Mouse (Mus musculus): ENCODE measurements at regions not wholly inside any gene's neighbourhood (a gene's known extent, or its start where the extent isn't known, plus 50 kb on each side); places are given as distances from the start of the nearest gene placed in this dataset.

DNA sequence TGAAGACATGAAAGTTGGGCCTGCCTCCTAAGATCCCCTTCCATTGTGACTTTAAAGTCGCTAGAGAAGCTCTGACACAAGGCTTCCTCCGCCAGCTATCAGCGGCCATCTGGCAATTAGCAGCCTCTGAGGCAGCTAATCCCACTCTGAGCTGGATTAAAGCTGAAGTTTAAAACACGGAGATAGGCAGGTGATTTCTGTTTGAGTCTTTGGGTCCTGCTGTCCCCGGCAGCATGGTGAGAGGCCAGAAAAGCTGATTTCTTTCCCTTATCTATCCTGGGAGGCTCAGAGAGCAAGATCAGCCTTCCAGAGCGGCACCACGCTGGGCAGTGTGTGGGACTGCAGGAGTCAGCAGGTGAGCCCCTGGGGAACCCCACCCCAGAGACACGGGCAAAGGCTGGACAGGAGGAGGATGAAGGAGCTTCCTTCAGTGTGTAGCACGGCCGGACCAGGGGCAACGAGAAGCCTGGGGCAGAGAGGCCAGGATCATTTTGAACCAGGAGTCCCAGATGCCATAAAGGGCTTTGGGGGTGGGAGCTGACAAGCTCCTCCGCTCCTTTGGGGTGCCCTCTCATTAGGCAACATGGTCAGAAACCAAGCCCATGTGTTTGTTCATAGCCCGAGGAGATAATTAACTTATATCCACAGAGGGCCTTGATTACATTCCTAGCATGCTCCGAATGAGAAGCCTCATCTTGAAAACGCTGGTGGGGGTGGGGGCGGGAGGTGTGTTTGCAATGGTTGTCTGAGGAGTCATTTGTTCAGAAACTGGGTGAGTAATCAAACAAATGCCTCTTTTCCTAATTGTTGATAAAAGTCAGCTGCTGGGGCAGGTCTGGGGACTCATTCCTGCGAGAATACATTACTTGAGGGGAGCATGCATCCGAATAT, 432.8 kb upstream of the Klhl29 start:
- Histone ChIP-seq H3K27ac (replicated peaks) (no peak overlapping the region), H3K9ac (no peak overlapping the region), H3K4me3 (replicated peaks) (no peak overlapping the region), H3K4me1 (0 out of 2 replicates have a peak, but pooled peaks cover 3% of the 10 kb centered on the region), H3K27me3 (no peaks in the 10 kb centered on the region), H3K9me3 (replicated peaks) (no peaks in the 10 kb centered on the region), H3K4me2 (replicated peaks) (no peak overlapping the region), H3K36me3 (no peaks in the 10 kb centered on the region)
- no peak for ATAC-seq (ENCODE audit: insufficient number of reproducible peaks, low FRiP score, low TSS enrichment, low read depth)
- 21% methylated on average over 18 of the region's 18 CpGs for WGBS

DNA sequence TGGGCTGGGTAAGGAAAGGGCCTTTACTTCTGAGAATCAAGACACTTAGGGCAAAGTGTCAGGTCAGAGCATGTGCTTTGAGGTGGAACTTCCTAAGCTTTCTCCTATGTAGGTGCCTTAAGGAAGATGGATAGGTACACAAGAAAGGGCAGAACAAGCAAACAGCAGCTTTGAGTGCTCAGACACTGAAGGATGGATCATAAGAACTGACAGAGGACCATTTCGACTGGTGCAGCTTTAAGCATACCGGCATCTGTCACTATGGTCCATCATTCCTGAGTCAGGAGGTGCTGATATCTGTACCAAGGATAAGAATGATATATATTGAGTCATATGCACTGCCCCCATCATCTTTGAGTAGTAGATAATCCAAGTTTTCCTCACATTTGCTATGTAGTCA, 430.2 kb upstream of the Klhl29 start:
- Histone ChIP-seq H3K27ac (replicated peaks) (no peak overlapping the region), H3K9me3 (replicated peaks) (no peaks in the 10 kb centered on the region), H3K4me3 (replicated peaks) (no peak overlapping the region), H3K4me2 (replicated peaks) (no peak overlapping the region), H3K9ac (no peak overlapping the region), H3K27me3 (no peaks in the 10 kb centered on the region), H3K4me1 (0 out of 2 replicates have a peak, but pooled peaks cover 3% of the 10 kb centered on the region), H3K36me3 (no peaks in the 10 kb centered on the region)
- WGBS, result 85% methylated on average over 2 of the region's 2 CpGs
- no peak for ATAC-seq (ENCODE audit: insufficient number of reproducible peaks, low FRiP score, low TSS enrichment, low read depth)

DNA sequence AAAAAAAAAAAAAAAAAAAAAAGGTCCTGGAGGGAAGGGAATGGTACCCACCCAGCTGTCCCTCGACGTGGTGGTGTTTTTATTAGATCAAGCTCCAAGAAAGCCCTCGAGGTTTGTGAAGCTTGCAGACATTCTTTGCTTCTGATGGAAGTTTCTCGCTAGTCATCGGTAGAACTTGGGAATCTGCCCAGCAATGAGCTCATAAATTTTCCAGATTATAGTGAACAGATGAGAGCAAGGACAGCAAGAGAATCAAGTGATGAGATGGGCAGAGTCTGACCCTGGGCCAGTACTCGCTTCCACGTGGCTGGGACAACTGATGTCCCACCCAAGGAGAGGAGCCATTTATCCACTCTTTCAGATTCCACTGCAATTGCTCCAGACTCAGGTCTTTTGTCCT, 417.6 kb upstream of the Klhl29 start:
- no peak overlapping the region for H3K4me3 ChIP-seq (replicated peaks)
- ATAC-seq (ENCODE audit: insufficient number of reproducible peaks, low FRiP score, low TSS enrichment, low read depth), result no peak
- H3K36me3 ChIP-seq, result no peaks in the 10 kb centered on the region
- no peaks in the 10 kb centered on the region for H3K27me3 ChIP-seq
- WGBS, result 34% methylated on average over 7 of the region's 7 CpGs
- H3K27ac ChIP-seq (replicated peaks), result no peak overlapping the region
- H3K9ac ChIP-seq, result no peak overlapping the region
- H3K4me2 ChIP-seq (replicated peaks), result no peak overlapping the region
- H3K9me3 ChIP-seq (replicated peaks), result no peaks in the 10 kb centered on the region
- peaks cover 10% of the 10 kb centered on the region for H3K4me1 ChIP-seq

DNA sequence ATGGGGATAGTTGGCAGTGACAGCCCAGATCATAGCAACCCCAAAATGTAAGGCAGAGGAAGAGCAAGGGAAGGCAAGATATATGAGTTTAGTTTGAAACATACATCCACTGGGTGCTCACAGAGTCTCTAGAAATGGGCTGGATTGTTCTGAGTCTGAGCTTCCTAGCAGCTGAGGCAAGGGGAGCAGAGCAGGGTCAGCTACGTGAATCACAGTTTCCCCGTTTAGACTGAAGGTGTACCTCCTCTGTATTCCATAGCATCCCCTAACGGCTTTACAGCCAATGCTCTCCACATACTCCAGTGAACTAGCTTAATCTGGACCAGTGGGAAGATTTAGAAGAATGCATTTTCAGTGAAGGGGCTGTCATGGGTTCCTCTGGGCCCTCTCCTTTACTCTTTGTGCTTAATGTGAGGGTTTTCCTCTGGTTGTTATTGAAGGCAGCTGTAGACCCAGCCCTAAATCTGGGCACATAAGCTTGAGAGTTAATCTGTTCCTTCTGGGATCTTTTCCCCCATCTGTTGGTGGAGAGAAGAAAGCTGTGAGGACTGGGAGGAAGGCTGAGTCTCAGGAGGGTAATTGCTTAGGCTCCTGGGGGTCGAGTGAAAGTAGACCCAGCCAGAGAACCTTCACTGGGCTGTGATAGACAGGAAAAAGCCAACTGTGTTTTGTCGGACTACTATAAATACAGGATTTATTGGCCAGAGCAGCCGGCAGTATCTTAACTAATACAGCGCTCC, 411.8 kb upstream of the Klhl29 start:
- no peak overlapping the region for H3K4me2 ChIP-seq (replicated peaks)
- H3K9ac ChIP-seq, result no peak overlapping the region
- H3K27ac ChIP-seq (replicated peaks), result no peak overlapping the region
- WGBS, result 34% methylated on average over 7 of the region's 7 CpGs
- H3K4me3 ChIP-seq (replicated peaks), result no peak overlapping the region
- no peaks in the 10 kb centered on the region for H3K36me3 ChIP-seq
- H3K9me3 ChIP-seq (replicated peaks), result no peaks in the 10 kb centered on the region
- no peak for ATAC-seq (ENCODE audit: insufficient number of reproducible peaks, low FRiP score, low TSS enrichment, low read depth)
- no peaks in the 10 kb centered on the region for H3K27me3 ChIP-seq
- H3K4me1 ChIP-seq, result 0 out of 2 replicates have a peak, but pooled peaks cover 3% of the 10 kb centered on the region

DNA sequence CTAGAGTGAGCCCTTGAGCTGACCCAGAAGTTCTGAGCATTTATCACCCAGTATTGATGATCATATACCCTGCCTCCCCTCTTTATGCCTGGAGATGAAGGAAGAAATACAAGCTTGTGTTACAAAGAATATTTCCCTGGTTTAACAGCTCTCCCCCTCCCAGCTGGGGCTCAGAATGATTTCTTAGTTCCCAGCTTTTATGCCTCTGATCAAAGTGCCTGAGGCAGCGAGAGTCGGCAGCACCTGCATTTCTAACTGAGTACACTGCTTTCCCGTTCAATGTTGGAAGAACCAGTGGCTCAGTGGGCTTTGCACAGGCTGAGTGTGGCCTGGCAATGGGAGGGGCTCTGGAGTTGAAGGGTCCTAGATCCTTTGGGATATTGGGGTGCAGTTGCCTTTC, 405.8 kb upstream of the Klhl29 start:
- peaks cover 4% of the 10 kb centered on the region; the same call in 1 of the 2 replicates for H3K4me1 ChIP-seq
- 46% methylated on average over 3 of the region's 3 CpGs for WGBS
- no peak overlapping the region for H3K4me2 ChIP-seq (replicated peaks)
- no peak for ATAC-seq (ENCODE audit: insufficient number of reproducible peaks, low FRiP score, low TSS enrichment, low read depth)
- no peaks in the 10 kb centered on the region for H3K27me3 ChIP-seq
- H3K9me3 ChIP-seq (replicated peaks), result no peaks in the 10 kb centered on the region
- H3K27ac ChIP-seq (replicated peaks), result no peak overlapping the region
- H3K9ac ChIP-seq, result no peak overlapping the region
- H3K4me3 ChIP-seq (replicated peaks), result no peak overlapping the region
- H3K36me3 ChIP-seq, result no peaks in the 10 kb centered on the region

DNA sequence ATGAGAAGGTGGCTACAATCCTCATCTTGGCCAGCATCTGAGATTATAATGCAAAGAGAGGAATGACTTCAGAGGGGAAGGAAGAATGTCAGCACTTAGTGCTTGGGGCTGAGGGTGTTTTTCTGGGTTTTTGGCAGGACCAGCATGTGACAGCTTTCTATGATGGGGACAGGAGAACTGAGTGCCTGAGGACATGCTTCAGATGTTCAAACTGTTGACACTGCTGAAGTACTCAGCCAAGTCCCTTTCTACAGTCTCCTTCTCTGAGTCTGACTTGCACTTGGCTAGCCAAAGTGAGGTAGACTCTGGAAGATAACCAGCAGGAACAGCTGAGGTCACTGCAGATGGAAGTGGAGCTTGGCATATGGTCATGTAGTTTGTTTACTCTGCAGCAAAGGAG, 402.1 kb upstream of the Klhl29 start:
- Histone ChIP-seq H3K9me3 (replicated peaks) (no peaks in the 10 kb centered on the region), H3K36me3 (no peaks in the 10 kb centered on the region), H3K4me1 (peaks cover 4% of the 10 kb centered on the region; the same call in 1 of the 2 replicates), H3K4me3 (replicated peaks) (no peak overlapping the region), H3K9ac (no peak overlapping the region), H3K27ac (replicated peaks) (no peak overlapping the region), H3K4me2 (replicated peaks) (no peak overlapping the region), H3K27me3 (no peaks in the 10 kb centered on the region)
- no peak for ATAC-seq (ENCODE audit: insufficient number of reproducible peaks, low FRiP score, low TSS enrichment, low read depth)

DNA sequence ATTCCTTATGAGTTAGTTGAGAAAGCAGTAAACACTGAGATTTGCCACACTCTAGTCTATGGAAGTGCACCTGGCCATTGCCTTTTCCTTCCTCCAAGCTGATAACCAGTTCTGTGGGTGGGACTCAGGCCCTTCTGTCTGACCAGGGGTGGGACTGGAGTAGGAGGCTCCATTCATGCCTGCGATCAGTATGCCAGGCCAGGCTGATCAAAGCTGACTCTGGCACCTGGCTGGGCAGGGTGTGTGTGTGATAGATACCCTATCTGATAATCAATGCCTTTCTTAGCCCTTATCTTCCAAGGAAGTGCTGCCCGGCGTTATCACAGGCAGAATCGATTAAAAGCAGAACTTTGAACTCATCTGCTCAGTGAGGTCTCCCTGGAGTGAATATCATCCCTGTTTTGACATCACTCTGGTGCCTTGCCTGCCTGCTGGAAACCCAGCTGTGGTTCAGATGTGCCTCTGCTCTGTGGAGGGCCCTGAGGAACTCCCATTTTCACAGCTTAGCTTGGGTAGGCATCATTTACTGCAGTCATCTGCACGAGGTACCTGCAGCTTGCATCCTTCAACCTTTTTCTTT, 396.0 kb upstream of the Klhl29 start:
- Histone ChIP-seq H3K27ac (replicated peaks) (no peak overlapping the region), H3K4me1 (peaks cover 10% of the 10 kb centered on the region; the same call in 1 of the 2 replicates), H3K27me3 (no peaks in the 10 kb centered on the region), H3K4me2 (replicated peaks) (no peak overlapping the region), H3K9me3 (replicated peaks) (no peaks in the 10 kb centered on the region), H3K4me3 (replicated peaks) (no peak overlapping the region), H3K9ac (no peak overlapping the region), H3K36me3 (no peaks in the 10 kb centered on the region)
- no peak for ATAC-seq (ENCODE audit: insufficient number of reproducible peaks, low FRiP score, low TSS enrichment, low read depth)
- whole genome bisulfite sequencing, result 57% methylated on average over 5 of the region's 5 CpGs

DNA sequence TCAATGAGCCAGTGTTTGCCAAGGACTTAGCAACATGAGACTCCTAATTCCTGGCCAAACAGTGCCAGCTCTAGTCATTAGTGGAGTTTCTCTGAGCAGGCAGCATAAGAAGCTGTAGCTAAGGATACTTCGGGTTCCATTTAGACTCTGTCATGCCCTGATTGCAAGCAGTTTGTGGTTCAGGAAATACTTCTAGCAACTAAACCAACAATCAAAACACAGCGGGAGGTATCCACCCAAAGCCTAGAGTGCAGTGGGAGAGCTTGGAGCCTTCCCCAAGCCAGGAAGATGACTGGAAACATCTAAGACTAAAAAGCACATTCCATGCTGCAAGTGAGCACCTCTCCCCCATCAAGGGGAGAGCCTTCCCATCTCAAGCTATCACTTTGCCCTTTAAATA, 395.0 kb upstream of the Klhl29 start:
- H3K36me3 ChIP-seq, result no peaks in the 10 kb centered on the region
- no peaks in the 10 kb centered on the region for H3K27me3 ChIP-seq
- H3K4me2 ChIP-seq (replicated peaks), result no peak overlapping the region
- H3K9ac ChIP-seq, result no peak overlapping the region
- H3K27ac ChIP-seq (replicated peaks), result no peak overlapping the region
- 36% methylated on average over 2 of the region's 2 CpGs for WGBS
- H3K4me1 ChIP-seq, result peaks cover 10% of the 10 kb centered on the region; the same call in 1 of the 2 replicates
- no peak for ATAC-seq (ENCODE audit: insufficient number of reproducible peaks, low FRiP score, low TSS enrichment, low read depth)
- H3K9me3 ChIP-seq (replicated peaks), result no peaks in the 10 kb centered on the region
- H3K4me3 ChIP-seq (replicated peaks), result no peak overlapping the region

DNA sequence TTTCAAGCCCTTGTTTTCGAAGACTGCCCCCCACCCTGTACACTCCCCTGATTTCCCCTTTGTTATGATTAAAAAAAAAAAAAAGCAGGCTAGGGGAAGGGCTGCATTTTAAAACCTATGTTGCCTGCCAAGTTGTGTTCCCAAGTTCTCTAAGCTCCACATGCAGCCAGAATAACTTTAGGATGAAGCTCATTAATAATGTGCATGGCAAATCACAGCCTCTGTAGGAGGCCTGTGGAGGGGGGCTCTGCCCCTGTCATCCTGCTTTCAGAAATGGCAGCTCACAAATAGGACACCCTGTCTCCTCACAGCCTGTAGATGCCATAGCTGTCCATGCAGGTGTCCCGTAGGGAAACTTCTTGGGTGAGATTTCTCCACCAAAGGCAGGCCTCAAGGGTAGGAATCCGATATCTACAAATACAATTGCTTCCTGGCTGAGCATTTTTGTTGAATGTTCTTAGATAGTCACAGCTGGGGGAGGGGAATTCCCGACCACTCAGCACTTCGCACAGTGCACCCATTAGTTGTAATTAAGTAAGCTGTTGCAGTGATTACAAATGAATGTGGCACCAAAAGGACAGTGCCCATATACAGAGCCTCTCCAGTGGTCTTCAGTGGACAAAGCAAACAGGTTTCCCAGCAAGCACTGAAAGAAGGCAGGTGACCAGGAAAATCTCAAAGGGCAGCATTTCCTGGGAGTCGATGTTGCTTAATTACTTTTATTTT, 389.1 kb upstream of the Klhl29 start:
- WGBS, result 31% methylated on average over 6 of the region's 6 CpGs
- Histone ChIP-seq H3K27me3 (no peaks in the 10 kb centered on the region), H3K4me3 (replicated peaks) (no peak overlapping the region), H3K9me3 (replicated peaks) (no peaks in the 10 kb centered on the region), H3K4me1 (peaks cover 10% of the 10 kb centered on the region), H3K4me2 (replicated peaks) (no peak overlapping the region), H3K27ac (replicated peaks) (no peak overlapping the region), H3K9ac (no peak overlapping the region), H3K36me3 (no peaks in the 10 kb centered on the region)
- peak; percentile 39 for ATAC-seq (ENCODE audit: insufficient number of reproducible peaks, low FRiP score, low TSS enrichment, low read depth)

DNA sequence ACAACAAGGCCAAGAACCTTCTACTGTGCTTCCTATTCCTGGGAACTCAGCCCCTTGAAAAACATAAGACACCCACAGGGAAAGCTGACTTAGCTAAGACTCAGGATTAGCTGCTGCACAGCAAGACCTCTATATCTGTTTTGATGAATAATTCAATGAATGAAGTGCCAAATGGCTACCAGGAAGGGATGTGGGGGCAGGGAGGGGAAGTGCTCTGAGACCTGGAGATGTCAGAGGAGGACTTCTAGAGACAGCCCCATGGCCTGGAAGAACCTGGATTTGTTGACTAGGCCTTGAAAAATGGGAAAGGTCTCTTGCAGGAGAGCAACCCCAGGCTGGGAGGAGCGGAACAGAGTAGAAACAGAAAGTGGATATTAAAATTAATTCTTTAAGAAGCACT, 388.5 kb upstream of the Klhl29 start:
- peaks cover 16% of the 10 kb centered on the region for H3K4me1 ChIP-seq
- H3K4me2 ChIP-seq (replicated peaks), result no peak overlapping the region
- ATAC-seq (ENCODE audit: insufficient number of reproducible peaks, low FRiP score, low TSS enrichment, low read depth), result no peak
- 0 out of 2 replicates have a peak overlapping the region, but pooled peaks have one; percentile 17 for H3K27ac ChIP-seq (replicated peaks)
- H3K4me3 ChIP-seq (replicated peaks), result no peak overlapping the region
- no peak overlapping the region for H3K9ac ChIP-seq
- H3K27me3 ChIP-seq, result no peaks in the 10 kb centered on the region
- no peaks in the 10 kb centered on the region for H3K36me3 ChIP-seq
- no peaks in the 10 kb centered on the region for H3K9me3 ChIP-seq (replicated peaks)
- 69% methylated on average over 1 of the region's 1 CpGs for WGBS

All from embryonic facial prominence, embryonic 15.5 days (tissue).